Mouse (Mus musculus) limb, embryonic 10.5 days (tissue): ENCODE measurements around the gene Aldh1l1. TPM values are rescaled to one million over a fixed set of nuclear protein-coding genes. Genes with fewer than 3 reads are reported as not detected.
A peak's percentile ranks its signal among the peaks of the same experiment; 100 is the strongest.

ENCODE experiments used
- DNase-seq: peaks from one replicate; pipeline ENCODE4 v3.0.0-alpha.2; 2017; ENCODE audit warnings: low spot score
- H3K27ac ChIP-seq: fragments of 300-500 bp; sonication (generic); 2 replicates; pipeline ENCODE4 v1.5.1; 2016; ENCODE audit warnings: mild to moderate bottlenecking
- H3K27me3 ChIP-seq: fragments of 300-500 bp; sonication (generic); 2 replicates; pipeline ENCODE4 v1.6.1; 2016; ENCODE audit warnings: low read depth, mild to moderate bottlenecking; ENCODE audit not compliant: poor library complexity, severe bottlenecking
- H3K36me3 ChIP-seq: fragments of 300-500 bp; sonication (generic); 2 replicates; pipeline ENCODE4 v1.6.1; 2016; ENCODE audit warnings: mild to moderate bottlenecking, moderate library complexity
- H3K4me1 ChIP-seq: fragments of 300-500 bp; sonication (generic); 2 replicates; pipeline ENCODE4 v1.6.1; 2016
- H3K4me3 ChIP-seq: fragments of 300-500 bp; sonication (generic); 2 replicates; pipeline ENCODE4 v1.5.1; 2016; ENCODE audit warnings: mild to moderate bottlenecking, moderate library complexity
- H3K9me3 ChIP-seq: fragments of 300-500 bp; sonication (generic); replicated peaks from 2 replicates; pipeline ENCODE4 v1.6.1; 2016; ENCODE audit warnings: mild to moderate bottlenecking
- WGBS: fragments of 180-500 bp; shearing (Covaris S2); methylation state at CpG from one replicate; pipeline ENCODE4 v1.1.7; 2016; 5-methylcytosine and 5-hydroxymethylcytosine counted together
- polyA plus RNA-seq: library from polyadenylated mRNA; unstranded; fragments of >200 nt; fragmentation: Nextera tagmentation; extraction: Ambion mirVana; gene quantifications from 2 replicates; pipeline ENCODE4 v1.2.1, GENCODE M21; 2016

Aldh1l1 gene
- polyA plus RNA-seq, 1 experiment from 2014 or later = 1.6 TPM

DNA sequence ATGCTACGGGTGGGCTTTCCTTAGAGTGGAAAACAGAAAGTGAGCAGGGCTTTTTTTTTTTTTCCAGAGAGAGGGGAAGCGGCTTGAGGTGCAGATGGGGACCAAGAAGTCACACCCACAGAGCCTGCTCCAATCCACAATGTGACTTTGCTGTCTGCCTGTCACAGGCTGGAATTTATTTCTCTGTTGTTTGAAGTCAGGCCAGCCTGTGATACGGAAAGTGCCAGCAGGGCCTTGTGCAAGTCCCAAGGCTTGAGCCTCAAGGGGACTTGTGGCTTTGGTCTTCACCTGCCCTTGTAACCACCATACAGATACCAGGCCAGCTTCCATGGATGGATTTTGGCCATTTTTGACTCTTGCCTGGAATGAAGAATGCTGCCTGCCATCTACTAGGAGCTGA is 32.7 kb downstream of the Aldh1l1 start:
- H3K9me3 ChIP-seq = no peaks in the 10 kb centered on the region
- H3K4me1 ChIP-seq = peaks cover 3% of the 10 kb centered on the region; the same call in 1 of the 2 replicates
- no peak overlapping the region for H3K4me3 ChIP-seq
- H3K27me3 ChIP-seq = no peaks in the 10 kb centered on the region
- no peaks in the 10 kb centered on the region for H3K36me3 ChIP-seq
- H3K27ac ChIP-seq = no peak overlapping the region
- 63% methylated on average over 3 of the region's 3 CpGs for whole genome bisulfite sequencing
- no peak for DNase-seq

DNA sequence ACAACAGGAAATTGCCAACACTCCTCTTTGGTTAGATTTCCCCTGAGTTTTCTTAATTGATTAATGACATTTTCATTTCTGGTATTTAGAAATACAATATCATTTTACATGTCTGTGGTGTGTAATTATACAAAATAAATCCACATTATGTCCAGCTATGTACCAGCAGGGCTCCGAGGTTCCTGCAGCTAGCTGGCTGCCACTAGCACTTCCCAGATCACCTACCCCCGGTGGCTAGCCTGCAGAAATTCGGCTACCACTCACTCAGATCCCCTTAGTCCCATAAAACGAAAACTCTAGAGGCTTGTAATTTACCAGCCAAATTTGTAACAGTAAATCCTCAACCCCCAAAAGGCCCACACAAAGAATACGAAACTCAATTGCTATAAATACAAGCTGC is 33.1 kb downstream of the Aldh1l1 start:
- Histone ChIP-seq H3K4me3 (no peak overlapping the region), H3K36me3 (no peaks in the 10 kb centered on the region), H3K27ac (no peak overlapping the region), H3K9me3 (no peaks in the 10 kb centered on the region), H3K27me3 (no peaks in the 10 kb centered on the region), H3K4me1 (peaks cover 3% of the 10 kb centered on the region; the same call in 1 of the 2 replicates)
- no peak for DNase-seq
- 56% methylated on average over 5 of the region's 5 CpGs for WGBS

DNA sequence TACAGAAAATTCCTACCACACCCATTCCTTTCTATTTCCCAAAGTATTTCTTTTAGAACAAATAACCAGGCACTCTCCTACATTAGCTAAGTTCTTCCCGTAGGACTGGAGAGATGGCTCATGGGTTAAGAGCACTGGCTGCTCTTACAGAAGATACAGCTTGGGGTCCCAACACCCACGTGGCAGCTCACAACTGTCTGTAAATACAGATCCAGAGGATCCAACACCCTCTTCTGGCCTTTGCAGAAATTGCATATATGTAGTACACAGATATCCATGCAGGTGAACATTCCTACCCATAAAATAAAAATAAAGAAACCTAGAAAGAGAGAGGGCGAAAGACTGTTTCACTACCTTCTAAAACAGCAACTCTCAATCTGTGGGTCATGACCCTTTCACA is 40.2 kb downstream of the Aldh1l1 start:
- Histone ChIP-seq H3K27me3 (no peaks in the 10 kb centered on the region), H3K4me3 (no peak overlapping the region), H3K27ac (no peak overlapping the region), H3K9me3 (no peaks in the 10 kb centered on the region), H3K4me1 (no peaks in the 10 kb centered on the region), H3K36me3 (no peaks in the 10 kb centered on the region)
- DNase-seq = no peak
- 70% methylated on average over 3 of the region's 3 CpGs for WGBS

DNA sequence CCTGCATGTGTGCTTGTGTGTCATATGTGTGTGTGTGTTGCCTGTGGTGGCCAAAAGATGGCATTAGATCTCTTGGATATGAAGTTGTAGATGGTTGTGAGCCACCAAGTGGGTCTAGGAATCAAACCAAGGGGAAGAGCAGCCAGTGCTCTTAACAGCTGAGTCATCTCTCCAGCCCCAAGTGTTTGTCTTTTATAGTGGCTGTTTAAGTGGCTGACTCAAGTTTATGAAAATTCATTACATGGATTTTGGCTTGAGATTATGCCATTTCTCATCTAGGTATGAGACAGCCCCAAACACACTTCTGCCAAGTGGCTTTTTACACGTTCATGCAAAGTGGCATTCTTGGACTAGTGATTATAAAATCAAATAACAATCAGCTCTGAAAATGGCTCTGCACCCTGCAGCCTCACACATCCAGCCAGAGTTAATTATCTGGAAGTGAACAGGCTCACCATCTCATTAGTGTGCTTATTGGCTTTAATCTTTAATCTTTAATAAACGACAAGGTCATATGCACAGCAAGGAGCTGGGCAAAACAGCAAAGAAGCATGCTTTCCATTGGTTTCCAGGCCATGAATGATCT is 43.3 kb downstream of the Aldh1l1 start:
- 72% methylated on average over 2 of the region's 2 CpGs for WGBS
- Histone ChIP-seq H3K9me3 (no peaks in the 10 kb centered on the region), H3K27ac (no peak overlapping the region), H3K4me3 (no peak overlapping the region), H3K4me1 (no peaks in the 10 kb centered on the region), H3K36me3 (no peaks in the 10 kb centered on the region), H3K27me3 (no peaks in the 10 kb centered on the region)
- DNase-seq = no peak

DNA sequence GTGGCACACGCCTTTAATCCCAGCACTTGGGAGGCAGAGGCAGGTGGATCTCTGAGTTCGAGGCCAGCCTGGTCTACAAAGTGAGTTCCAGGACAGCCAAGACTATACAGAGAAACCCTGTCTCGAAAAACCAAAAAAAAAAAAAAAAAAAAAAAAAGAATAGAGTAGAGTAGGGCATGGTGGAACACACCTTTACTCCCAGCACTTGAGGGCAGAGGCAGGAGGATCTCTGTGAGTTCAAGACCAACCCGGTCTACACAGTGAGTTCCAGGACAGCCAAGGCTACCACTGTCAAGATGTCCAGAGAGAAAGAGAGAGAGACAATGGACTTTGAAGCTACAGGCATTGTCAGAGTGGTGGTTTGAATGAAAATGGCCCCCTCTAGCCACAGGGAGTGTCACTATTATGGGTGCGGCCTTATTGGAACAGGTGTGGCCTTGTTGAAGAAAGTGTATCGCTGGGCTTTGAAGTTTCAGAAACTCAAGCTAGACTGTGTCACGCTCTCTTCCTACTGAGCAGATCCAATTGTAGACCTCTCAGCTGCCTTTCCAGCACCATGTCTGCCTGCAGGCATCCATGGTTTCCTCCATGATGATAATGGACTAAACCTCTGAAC is 46.5 kb downstream of the Aldh1l1 start:
- WGBS = 94% methylated on average over 6 of the region's 7 CpGs
- Histone ChIP-seq H3K4me3 (no peak overlapping the region), H3K27ac (no peak overlapping the region), H3K9me3 (no peaks in the 10 kb centered on the region), H3K27me3 (no peaks in the 10 kb centered on the region), H3K4me1 (no peaks in the 10 kb centered on the region), H3K36me3 (no peaks in the 10 kb centered on the region)
- no peak for DNase-seq

DNA sequence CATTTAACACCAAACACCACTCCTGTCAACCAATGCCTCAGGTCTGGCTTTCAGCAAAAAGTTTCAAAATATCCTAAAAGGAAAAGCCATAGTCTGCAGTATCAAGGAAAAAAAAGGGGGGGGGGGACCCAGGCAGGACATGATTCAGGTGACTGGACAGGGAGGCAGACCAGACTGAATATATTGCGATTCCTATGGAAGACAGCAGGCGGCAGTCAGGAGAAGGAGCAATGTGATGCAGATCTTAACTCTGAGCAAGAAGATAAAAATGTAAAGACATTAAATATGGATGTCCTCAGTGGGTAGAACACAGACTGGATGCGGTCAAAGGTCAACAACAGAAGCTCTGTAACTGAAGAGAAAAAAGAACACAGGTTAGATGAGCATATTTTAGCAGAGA is 47.3 kb downstream of the Aldh1l1 start:
- WGBS = 83% methylated on average over 3 of the region's 3 CpGs
- no peaks in the 10 kb centered on the region for H3K27me3 ChIP-seq
- no peak for DNase-seq
- H3K9me3 ChIP-seq = no peaks in the 10 kb centered on the region
- H3K4me3 ChIP-seq = no peak overlapping the region
- no peaks in the 10 kb centered on the region for H3K4me1 ChIP-seq
- no peak overlapping the region for H3K27ac ChIP-seq
- H3K36me3 ChIP-seq = no peaks in the 10 kb centered on the region

DNA sequence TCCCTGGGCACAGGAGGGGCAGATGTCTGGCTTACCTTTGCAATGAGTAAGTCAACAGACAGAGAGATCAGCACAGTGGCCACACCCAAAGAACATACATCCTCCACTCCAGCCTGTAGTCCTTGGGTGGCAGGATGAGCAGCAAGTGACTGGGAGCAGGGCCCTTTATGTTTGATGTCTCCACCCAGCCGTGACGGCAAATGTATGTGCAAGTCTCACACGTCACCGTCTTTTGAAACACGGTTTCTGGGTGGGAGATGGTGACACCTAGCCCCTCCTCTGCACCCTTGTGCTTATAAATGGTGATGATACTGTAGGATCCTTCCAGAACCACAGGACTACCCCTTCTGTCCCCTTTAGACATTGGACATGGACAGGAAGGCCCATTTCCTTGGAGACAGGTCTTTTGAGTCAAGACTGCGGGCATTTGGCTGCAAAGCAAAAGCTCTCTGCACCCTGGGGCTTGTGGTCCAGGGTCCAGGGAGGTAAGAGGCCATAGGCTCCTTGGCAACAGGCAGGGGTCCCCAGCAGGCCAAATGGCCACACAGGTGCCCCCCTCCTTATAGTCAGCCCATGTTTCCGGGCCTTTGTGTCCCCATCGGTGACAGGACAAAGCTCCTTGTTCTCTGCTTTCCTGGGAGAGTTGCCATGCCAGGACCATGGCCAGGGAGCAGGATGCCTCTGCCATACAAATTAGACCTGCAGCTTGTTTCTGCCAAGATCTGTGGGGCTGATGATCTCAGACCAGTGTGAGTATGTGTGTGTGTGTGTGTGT is 48.7 kb downstream of the Aldh1l1 start:
- DNase-seq = no peak
- Histone ChIP-seq H3K9me3 (no peaks in the 10 kb centered on the region), H3K27ac (no peak overlapping the region)

DNA sequence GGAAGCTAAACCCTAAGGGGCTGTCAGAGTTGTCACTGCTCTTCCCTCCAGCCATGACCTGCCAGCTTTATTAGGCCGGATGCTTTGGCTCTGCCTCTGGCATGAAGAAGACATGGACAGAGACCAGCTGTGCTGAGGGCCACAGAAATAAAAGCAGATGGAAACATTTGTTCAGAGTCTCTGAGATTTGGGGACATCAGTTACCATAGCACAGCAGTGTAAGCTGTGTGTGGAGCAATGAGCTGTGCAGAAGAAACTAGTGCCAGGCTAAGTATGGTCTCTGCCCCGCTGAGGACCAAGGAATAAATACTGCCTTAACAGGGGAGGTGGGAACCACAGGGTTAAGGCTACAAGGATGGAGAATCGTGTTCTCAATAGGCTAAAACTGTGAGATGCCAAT is 50.6 kb downstream of the Aldh1l1 start:
- DNase-seq = no peak
- H3K4me1 ChIP-seq = no peaks in the 10 kb centered on the region
- no peaks in the 10 kb centered on the region for H3K9me3 ChIP-seq
- H3K27me3 ChIP-seq = no peaks in the 10 kb centered on the region
- no peaks in the 10 kb centered on the region for H3K36me3 ChIP-seq
- no peak overlapping the region for H3K4me3 ChIP-seq
- H3K27ac ChIP-seq = no peak overlapping the region
- 79% methylated on average over 3 of the region's 3 CpGs for WGBS

More for the DNA sequence above, 48.7 kb downstream of the Aldh1l1 start:
- Histone ChIP-seq H3K4me3 (no peak overlapping the region), H3K4me1 (no peaks in the 10 kb centered on the region), H3K36me3 (no peaks in the 10 kb centered on the region), H3K27me3 (no peaks in the 10 kb centered on the region)
- 87% methylated on average over 8 of the region's 8 CpGs for WGBS

DNA sequence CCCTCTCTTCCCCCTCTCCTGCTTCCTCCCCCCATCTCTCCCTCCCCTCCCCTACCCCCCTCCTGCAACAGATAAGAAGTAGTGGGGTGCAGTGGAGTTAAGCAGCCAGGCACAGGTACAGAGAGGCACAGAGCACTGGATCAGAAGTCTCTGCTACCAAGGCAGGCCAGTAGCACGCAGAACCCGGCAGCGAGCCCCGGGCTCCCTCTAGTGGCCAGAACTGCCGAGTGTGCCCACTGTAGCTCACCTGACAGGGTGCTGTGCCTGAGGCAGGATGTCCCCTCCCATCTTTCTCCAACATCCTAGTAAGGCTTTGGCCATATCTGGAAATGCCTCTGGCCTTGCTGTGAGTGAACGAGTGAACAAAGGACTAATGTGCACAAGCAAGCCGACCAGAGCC is 51.7 kb downstream of the Aldh1l1 start:
- no peak overlapping the region for H3K27ac ChIP-seq
- H3K9me3 ChIP-seq = no peaks in the 10 kb centered on the region
- no peaks in the 10 kb centered on the region for H3K27me3 ChIP-seq
- H3K4me1 ChIP-seq = no peaks in the 10 kb centered on the region
- peak; percentile 88 for DNase-seq
- WGBS = 8% methylated on average over 7 of the region's 7 CpGs
- no peaks in the 10 kb centered on the region for H3K36me3 ChIP-seq
- H3K4me3 ChIP-seq = no peak overlapping the region

DNA sequence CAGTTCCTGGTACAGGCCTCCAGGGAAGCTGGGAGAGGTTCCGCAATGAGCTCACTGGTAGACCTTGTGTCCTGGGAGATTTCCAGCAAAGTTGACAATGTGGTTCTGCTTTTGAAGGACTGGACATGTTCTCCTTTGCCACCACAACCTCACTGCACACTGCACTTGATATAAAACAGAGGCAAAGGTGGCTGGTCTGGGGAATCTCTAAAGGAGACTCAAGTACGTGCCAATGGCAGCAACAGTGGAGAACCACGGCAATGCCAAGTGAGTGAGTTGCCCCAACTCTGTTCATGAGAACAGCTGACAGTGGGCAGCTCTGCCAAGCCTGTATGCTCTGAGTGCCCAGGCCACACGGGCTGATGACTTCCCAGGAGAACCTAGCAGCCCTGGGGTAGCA is 53.0 kb downstream of the Aldh1l1 start:
- no peaks in the 10 kb centered on the region for H3K9me3 ChIP-seq
- H3K27ac ChIP-seq = no peak overlapping the region
- WGBS = 94% methylated on average over 4 of the region's 4 CpGs

DNA sequence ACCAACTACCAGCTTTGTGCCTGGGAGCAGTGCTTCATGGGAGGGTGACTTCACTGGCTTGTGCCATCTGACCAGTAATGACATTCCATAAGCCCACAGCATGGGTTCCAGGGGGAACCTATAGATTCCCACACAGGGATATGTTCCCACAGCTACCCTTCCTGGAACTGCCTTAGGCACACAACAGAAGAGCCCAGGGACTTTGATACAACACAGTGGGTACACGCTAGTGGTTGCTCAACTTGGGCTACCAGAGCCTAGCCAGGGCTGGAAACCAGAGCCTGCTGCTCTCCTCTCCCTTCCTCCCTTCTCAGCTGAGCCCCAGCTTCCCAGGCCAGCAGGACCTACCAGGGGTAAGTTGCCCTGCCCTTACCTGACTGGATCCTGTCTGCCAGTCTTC is 54.3 kb downstream of the Aldh1l1 start:
- no peaks in the 10 kb centered on the region for H3K9me3 ChIP-seq
- DNase-seq = no peak
- no peaks in the 10 kb centered on the region for H3K36me3 ChIP-seq
- no peak overlapping the region for H3K27ac ChIP-seq
- no peaks in the 10 kb centered on the region for H3K4me1 ChIP-seq
- H3K4me3 ChIP-seq = no peak overlapping the region
- WGBS = 86% methylated on average over 1 of the region's 1 CpGs
- H3K27me3 ChIP-seq = no peaks in the 10 kb centered on the region

More for the DNA sequence above, 53.0 kb downstream of the Aldh1l1 start:
- Histone ChIP-seq H3K4me1 (no peaks in the 10 kb centered on the region), H3K27me3 (no peaks in the 10 kb centered on the region), H3K36me3 (no peaks in the 10 kb centered on the region), H3K4me3 (no peak overlapping the region)
- no peak for DNase-seq

DNA sequence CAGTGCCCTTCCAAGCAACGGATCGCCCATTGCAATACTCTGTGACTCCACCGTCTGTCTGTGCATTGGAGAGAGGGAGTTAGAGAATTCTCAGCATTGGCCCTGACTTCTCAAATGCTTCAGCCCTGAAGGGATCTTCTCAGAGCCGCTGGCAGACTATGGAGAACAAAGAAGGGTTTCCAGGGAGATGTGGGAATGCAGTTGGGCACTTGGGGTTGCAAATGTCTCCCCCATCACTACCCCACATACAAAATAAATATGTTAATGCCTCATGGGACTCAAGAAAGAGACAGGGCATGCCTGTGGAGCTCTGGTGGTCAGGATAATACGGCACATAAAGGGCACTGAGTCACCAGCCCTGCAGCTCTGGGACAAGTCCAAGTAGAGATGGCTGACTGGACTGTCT is 55.1 kb downstream of the Aldh1l1 start:
- Histone ChIP-seq H3K4me3 (no peak overlapping the region), H3K27ac (no peak overlapping the region), H3K36me3 (no peaks in the 10 kb centered on the region), H3K4me1 (no peaks in the 10 kb centered on the region), H3K27me3 (no peaks in the 10 kb centered on the region), H3K9me3 (no peaks in the 10 kb centered on the region)
- DNase-seq = no peak
- whole genome bisulfite sequencing = 80% methylated on average over 5 of the region's 5 CpGs

DNA sequence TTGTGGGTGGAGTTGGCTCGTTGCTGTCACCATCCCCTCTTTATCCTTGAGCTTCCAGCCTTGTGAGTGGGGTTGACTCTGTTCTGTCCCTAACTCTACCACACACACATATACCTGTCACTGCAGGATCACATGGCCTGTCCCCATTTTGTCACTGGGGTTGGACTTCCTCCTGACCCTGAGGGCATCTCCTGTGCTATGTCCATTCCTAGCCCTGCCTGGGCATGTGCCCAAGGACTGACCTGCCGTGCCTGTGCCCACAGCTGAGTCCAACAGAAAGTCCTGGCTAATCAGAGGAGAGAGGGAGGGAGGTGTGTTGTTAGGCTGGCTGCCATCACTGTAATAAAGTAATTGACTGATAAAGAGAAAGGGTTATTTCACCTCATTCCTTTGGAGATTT is 58.2 kb downstream of the Aldh1l1 start:
- WGBS = 55% methylated on average over 2 of the region's 2 CpGs
- no peak for DNase-seq
- H3K27ac ChIP-seq = no peak overlapping the region
- no peaks in the 10 kb centered on the region for H3K4me1 ChIP-seq
- H3K27me3 ChIP-seq = no peaks in the 10 kb centered on the region
- H3K36me3 ChIP-seq = no peaks in the 10 kb centered on the region
- H3K9me3 ChIP-seq = no peaks in the 10 kb centered on the region
- H3K4me3 ChIP-seq = no peak overlapping the region
